ENCODE assay signal across 8 mouse cellular contexts in genomic region chr8:109780548-109780947, GRCm38 (mm10). TPM values are rescaled to one million over a fixed set of nuclear protein-coding genes. Genes with fewer than 3 reads are reported as not detected.
A peak's percentile ranks its signal among the peaks of the same experiment; 100 is the strongest.
DNase-seq lines count a peak whose midpoint lies in the region; ATAC-seq and TF ChIP-seq lines count a peak whose summit lies in the region.
"Had no signal": no experiment of that assay in that cellular context is flagged by ENCODE, and none has a peak within 500 bp of the region (broad histone marks: within the 10 kb centered on the region; RNA-seq: fewer than 3 reads in every experiment).

No protein-coding gene starts in this region.

- H3K27ac ChIP-seq in limb, embryonic 12.5 days = no peak overlapping the region
- H3K27ac ChIP-seq in limb, embryonic 10.5 days = no peak overlapping the region
- no peak overlapping the region for H3K27ac ChIP-seq in embryonic facial prominence, embryonic 15.5 days (replicated peaks)
- no peak overlapping the region for H3K27ac ChIP-seq in hindbrain, postnatal 0 days
- no peak overlapping the region for H3K27ac ChIP-seq in neural tube, embryonic 14.5 days (ENCODE audit: low read depth, low read length)

- ATAC-seq in limb, embryonic 12.5 days (ENCODE audit: insufficient number of reproducible peaks, insufficient read depth, low FRiP score, low TSS enrichment, low read depth) = no peak
- no peak for ATAC-seq in embryonic facial prominence, embryonic 15.5 days (ENCODE audit: insufficient number of reproducible peaks, low FRiP score, low TSS enrichment, low read depth)
- no peak for ATAC-seq in hindbrain, postnatal 0 days
- ATAC-seq in neural tube, embryonic 14.5 days (ENCODE audit: low read depth) = no peak

- H3K36me3 ChIP-seq in limb, embryonic 12.5 days = no peaks in the 10 kb centered on the region
- no peaks in the 10 kb centered on the region for H3K36me3 ChIP-seq in limb, embryonic 10.5 days
- H3K36me3 ChIP-seq in embryonic facial prominence, embryonic 15.5 days = no peaks in the 10 kb centered on the region
- no peaks in the 10 kb centered on the region for H3K36me3 ChIP-seq in hindbrain, postnatal 0 days (ENCODE audit: insufficient read depth, low read length)
- H3K36me3 ChIP-seq in neural tube, embryonic 14.5 days (ENCODE audit: control insufficient read depth, insufficient read depth, low read length) = no peaks in the 10 kb centered on the region

- peak overlapping the region; percentile 85 for H3K4me2 ChIP-seq in limb, embryonic 12.5 days
- peak overlapping the region; percentile 80; the same call in 1 of the 2 replicates for H3K4me2 ChIP-seq in embryonic facial prominence, embryonic 15.5 days (replicated peaks)
- peak overlapping the region; percentile 96; the same call in 1 of the 2 replicates for H3K4me2 ChIP-seq in hindbrain, postnatal 0 days (ENCODE audit: low read depth, low read length)
- H3K4me2 ChIP-seq in neural tube, embryonic 14.5 days (ENCODE audit: low read depth, low read length) = peak overlapping the region; percentile 3; the same call in 1 of the 2 replicates

- H3K9ac ChIP-seq in limb, embryonic 12.5 days (replicated peaks) = no peak overlapping the region
- H3K9ac ChIP-seq in embryonic facial prominence, embryonic 15.5 days = no peak overlapping the region
- no peak overlapping the region for H3K9ac ChIP-seq in hindbrain, postnatal 0 days (replicated peaks; ENCODE audit: low read length)
- no peak overlapping the region for H3K9ac ChIP-seq in neural tube, embryonic 14.5 days (replicated peaks; ENCODE audit: low read depth, low read length)

- 77% methylated on average over 4 of the region's 4 CpGs for WGBS in limb, embryonic 12.5 days
- WGBS in limb, embryonic 10.5 days = 82% methylated on average over 4 of the region's 4 CpGs
- 69% methylated on average over 4 of the region's 4 CpGs for WGBS in embryonic facial prominence, embryonic 15.5 days
- WGBS in hindbrain, postnatal 0 days = 66% methylated on average over 4 of the region's 4 CpGs
- 78% methylated on average over 4 of the region's 4 CpGs for WGBS in neural tube, embryonic 14.5 days

- DNase-seq in limb, embryonic 10.5 days (ENCODE audit: low spot score) = no peak
- DNase-seq in hindbrain, postnatal 0 days (ENCODE audit: low spot score) = no peak
- no peak for DNase-seq in urinary bladder, postnatal 14 days (ENCODE audit: low spot score)
- DNase-seq in adrenal gland, adult (ENCODE audit: inconsistent age in 2 of 2, low spot score in 1 of 2) = no peak
- DNase-seq: cerebellum, adult 9-10 months had no signal

- H3K4me1 ChIP-seq in limb, embryonic 12.5 days (replicated peaks) = peaks cover 14% of the 10 kb centered on the region
- peaks cover 18% of the 10 kb centered on the region for H3K4me1 ChIP-seq in limb, embryonic 10.5 days
- H3K4me1 ChIP-seq in embryonic facial prominence, embryonic 15.5 days = peaks cover 9% of the 10 kb centered on the region; the same call in 1 of the 2 replicates
- peaks cover 9% of the 10 kb centered on the region; the same call in 1 of the 2 replicates for H3K4me1 ChIP-seq in hindbrain, postnatal 0 days (ENCODE audit: insufficient read depth, low read length)
- peaks cover 13% of the 10 kb centered on the region; the same call in 1 of the 2 replicates for H3K4me1 ChIP-seq in neural tube, embryonic 14.5 days (ENCODE audit: control insufficient read depth, insufficient read depth, low read length)

- peaks cover 3% of the 10 kb centered on the region for H3K27me3 ChIP-seq in limb, embryonic 12.5 days
- peaks cover 4% of the 10 kb centered on the region; the same call in 1 of the 2 replicates for H3K27me3 ChIP-seq in limb, embryonic 10.5 days (ENCODE audit: low read depth, poor library complexity, severe bottlenecking)
- H3K27me3 ChIP-seq in embryonic facial prominence, embryonic 15.5 days = no peaks in the 10 kb centered on the region
- no peaks in the 10 kb centered on the region for H3K27me3 ChIP-seq in hindbrain, postnatal 0 days (ENCODE audit: insufficient read depth, low read length)
- H3K27me3 ChIP-seq in neural tube, embryonic 14.5 days (ENCODE audit: control insufficient read depth, insufficient read depth, low read length) = no peaks in the 10 kb centered on the region

- TF ChIP-seq CTCF in hindbrain, postnatal 0 days (IDR thresholded peaks at IDR 0.05; ENCODE audit: low read depth) = no peak

- no peak overlapping the region for H3K4me3 ChIP-seq in limb, embryonic 12.5 days (replicated peaks)
- H3K4me3 ChIP-seq in limb, embryonic 10.5 days = no peak overlapping the region
- H3K4me3 ChIP-seq in embryonic facial prominence, embryonic 15.5 days (replicated peaks) = peak overlapping the region; percentile 91
- H3K4me3 ChIP-seq in hindbrain, postnatal 0 days (ENCODE audit: low read length) = no peak overlapping the region
- no peak overlapping the region for H3K4me3 ChIP-seq in neural tube, embryonic 14.5 days (ENCODE audit: low read depth, low read length)

- H3K9me3 ChIP-seq in limb, embryonic 12.5 days = no peaks in the 10 kb centered on the region
- no peaks in the 10 kb centered on the region for H3K9me3 ChIP-seq in limb, embryonic 10.5 days (replicated peaks)
- no peaks in the 10 kb centered on the region for H3K9me3 ChIP-seq in embryonic facial prominence, embryonic 15.5 days (replicated peaks)
- no peaks in the 10 kb centered on the region for H3K9me3 ChIP-seq in hindbrain, postnatal 0 days (ENCODE audit: low read length)
- H3K9me3 ChIP-seq in neural tube, embryonic 14.5 days (ENCODE audit: control insufficient read depth, low read length) = no peaks in the 10 kb centered on the region

RNA-seq across cellular contexts. Expression of gene Ap1g1, which starts 2.2 kb away (rescaled TPM):
- polyA plus RNA-seq in limb, embryonic 12.5 days (2016; fragmentation: Nextera tagmentation; extraction: Ambion mirVana) = 51.6 and 56.1 TPM in 2 replicates
- polyA plus RNA-seq in limb, embryonic 10.5 days (2016; fragmentation: Nextera tagmentation; extraction: Ambion mirVana) = 44.0 and 50.4 TPM in 2 replicates
- polyA plus RNA-seq in embryonic facial prominence, embryonic 15.5 days (2015; fragmentation: Nextera tagmentation; extraction: Ambion mirVana) = 36.4 and 38.3 TPM in 2 replicates
- 64.7 and 67.9 TPM in 2 replicates for total RNA-seq in hindbrain, postnatal 0 days (2014; rRNA removed)
- polyA plus RNA-seq in hindbrain, postnatal 0 days (2015; fragmentation: Nextera tagmentation; extraction: Ambion mirVana) = 31.3 and 34.0 TPM in 2 replicates
- 39.2 and 48.7 TPM in 2 replicates for polyA plus RNA-seq in neural tube, embryonic 14.5 days (2014; fragmentation: Nextera tagmentation; extraction: Ambion mirVana)

RNA-seq across cellular contexts. Expression of gene Atxn1l, which starts 43.0 kb away (rescaled TPM):
- polyA plus RNA-seq in limb, embryonic 12.5 days (2016; fragmentation: Nextera tagmentation; extraction: Ambion mirVana) = 9.2 and 10.0 TPM in 2 replicates
- polyA plus RNA-seq in limb, embryonic 10.5 days (2016; fragmentation: Nextera tagmentation; extraction: Ambion mirVana) = 8.4 and 10.2 TPM in 2 replicates
- 7.1 and 7.6 TPM in 2 replicates for polyA plus RNA-seq in embryonic facial prominence, embryonic 15.5 days (2015; fragmentation: Nextera tagmentation; extraction: Ambion mirVana)
- 21.5 and 22.4 TPM in 2 replicates for total RNA-seq in hindbrain, postnatal 0 days (2014; rRNA removed)
- 2.7 and 3.9 TPM in 2 replicates for polyA plus RNA-seq in hindbrain, postnatal 0 days (2015; fragmentation: Nextera tagmentation; extraction: Ambion mirVana)
- 3.7 and 4.0 TPM in 2 replicates for polyA plus RNA-seq in neural tube, embryonic 14.5 days (2014; fragmentation: Nextera tagmentation; extraction: Ambion mirVana)

Comparison
In these comparisons a context has a peak if more than half of its experiments do, and no peak if none do; other contexts are left out.
1. H3K4me2 ChIP-seq: peak in every context shown above with its lines; median percentile 96 in hindbrain, postnatal 0 days; 85 in limb, embryonic 12.5 days; 80 in embryonic facial prominence, embryonic 15.5 days; 3 in neural tube, embryonic 14.5 days.